Mouse (Mus musculus) 3T3-L1 (cell line): Measurements from ENCODE around the gene Map3k4.

Experiments
- DNase-seq: peaks from one replicate; pipeline ENCODE4 v3.0.0-alpha.2; 2015; ENCODE audit warnings: low read depth, low spot score

Map3k4 gene

DNA sequence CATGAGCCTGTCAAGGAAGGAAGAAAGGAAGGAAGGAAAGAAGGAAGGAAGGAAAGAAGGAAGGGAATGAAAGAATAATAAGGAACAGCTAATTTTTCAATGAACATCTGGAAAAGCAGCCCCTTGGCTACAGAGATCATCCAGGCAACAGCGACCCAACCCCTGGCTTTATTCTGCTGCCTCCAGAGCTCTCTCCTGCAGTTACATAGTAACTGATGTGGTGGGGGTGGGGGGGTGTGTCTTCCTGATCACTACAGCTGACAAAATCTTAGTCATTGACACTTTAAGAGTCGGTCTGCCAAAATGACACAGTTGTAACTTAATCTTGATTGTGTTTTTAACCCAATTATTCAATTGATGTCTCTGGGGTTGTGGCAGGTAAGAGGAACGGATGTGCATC, 132.3 kb downstream of the Map3k4 start:
- no peak for DNase-seq

GRCm38 (mm10) chr17:12185855-12186254, 132.7 kb downstream of the Map3k4 start:
- no peak for DNase-seq

GRCm38 (mm10) chr17:12184283-12184682, 134.3 kb downstream of the Map3k4 start:
- no peak for DNase-seq

DNA sequence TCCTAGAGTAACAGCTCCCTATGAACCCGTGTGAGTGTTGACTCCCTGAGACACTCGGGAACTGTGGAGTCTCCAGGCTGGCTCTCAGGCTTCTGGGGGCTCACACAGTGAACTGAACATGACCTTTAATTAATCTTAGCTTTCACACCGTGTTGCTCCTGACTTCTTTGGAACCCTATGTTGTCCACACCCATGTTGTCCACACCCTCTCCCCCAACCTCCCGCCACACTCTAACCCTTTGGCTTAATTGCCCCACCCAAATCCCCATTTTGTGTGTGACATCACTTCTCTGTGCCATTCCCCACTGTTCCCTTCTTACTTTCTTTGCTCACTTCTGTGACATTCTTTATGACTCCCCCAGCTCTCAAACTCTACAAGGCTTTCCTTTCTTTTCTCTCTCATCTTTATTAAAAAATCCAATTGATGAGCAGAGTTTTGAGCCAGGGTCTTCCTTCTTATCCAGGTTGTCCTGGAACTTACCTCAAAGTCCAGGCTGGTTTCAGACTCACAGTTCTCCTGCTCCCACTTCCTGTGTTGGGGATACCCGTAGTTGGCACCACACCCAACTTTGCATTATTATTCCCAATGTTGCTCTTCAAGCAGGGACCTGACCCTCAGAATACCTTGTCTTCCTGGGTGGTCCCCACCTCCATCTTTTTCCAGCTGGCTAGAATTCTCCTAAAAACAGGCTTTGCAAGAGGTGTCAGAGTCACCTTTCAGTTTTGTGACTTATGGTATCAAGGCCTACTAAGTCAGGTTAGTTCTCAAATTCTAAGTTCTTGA, 135.7 kb downstream of the Map3k4 start:
- no peak for DNase-seq

- DNase-seq = no peak
These were observed 138.8 kb downstream of the Map3k4 start for GRCm38 (mm10) chr17:12179766-12180165.

- no peak for DNase-seq
These were observed 139.3 kb downstream of the Map3k4 start for GRCm38 (mm10) chr17:12179339-12179738.
